Mouse (Mus musculus) olfactory bulb, adult 2 months (tissue): ENCODE measurements around the gene Rb1.

Experiments
- CTCF ChIP-seq: fragments of 200-500 bp; IDR thresholded peaks from 2 replicates; pipeline ENCODE4 v1.5.1; 2012; ENCODE audit warnings: low read depth, mild to moderate bottlenecking, low read length, moderate library complexity; ENCODE audit not compliant: insufficient read depth
- POLR2A ChIP-seq: fragments of 200-500 bp; IDR thresholded peaks from 2 replicates; pipeline ENCODE4 v1.6.1; 2012; ENCODE audit warnings: mild to moderate bottlenecking, low read depth, low read length, moderate library complexity; ENCODE audit not compliant: insufficient read depth

DNA sequence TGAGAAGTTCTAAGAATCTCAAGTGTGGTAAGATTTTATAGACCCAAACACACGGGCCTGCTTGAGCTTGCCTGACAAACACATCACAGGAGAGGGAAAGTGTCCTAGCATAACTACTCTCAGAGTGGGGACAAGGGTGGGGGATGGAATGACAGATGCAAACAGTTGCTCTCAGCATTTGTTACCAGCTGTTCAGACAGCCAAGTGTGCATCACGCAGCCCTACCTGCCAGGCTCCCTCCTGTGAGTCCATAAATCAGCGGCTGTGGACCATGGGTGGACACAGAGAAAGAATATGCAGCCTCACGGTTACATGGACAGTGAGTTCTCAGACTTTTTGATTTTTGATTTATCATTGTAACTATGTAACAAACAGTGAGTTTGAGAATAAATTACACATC, 44.0 kb upstream of the Rb1 start:
- TF ChIP-seq CTCF, result no peak
- TF ChIP-seq POLR2A, result no peak
